In the genomic region with DNA sequence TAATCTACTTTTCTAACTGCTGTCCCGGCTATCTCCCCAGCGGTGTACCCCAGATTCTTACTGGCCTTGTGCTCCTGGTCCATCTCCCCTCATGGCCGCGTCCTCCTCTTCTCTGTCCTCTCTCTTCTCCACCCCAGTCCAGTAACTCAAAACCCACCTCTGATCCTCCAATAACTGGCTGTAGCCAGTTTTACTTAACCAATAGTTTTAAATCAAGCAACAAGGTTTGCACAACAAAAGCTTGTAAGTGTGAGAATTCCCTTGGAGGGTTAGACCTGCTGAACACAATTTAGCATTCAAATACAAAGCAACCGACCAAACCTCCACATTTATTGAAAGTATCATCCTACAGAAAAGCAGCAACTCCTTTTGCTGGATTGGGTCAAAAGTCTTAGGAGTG, we compare ENCODE assay signal across 24 mouse cellular contexts.
"Had no signal": no experiment of that assay in that cellular context is flagged by ENCODE, and none has a peak within 500 bp of the region (broad histone marks: within the 10 kb centered on the region; RNA-seq: fewer than 3 reads in every experiment).

No protein-coding gene starts in this region.

- H3K4me3 ChIP-seq: heart, embryonic 10.5 days; heart, embryonic 12.5 days; hindbrain, embryonic 10.5 days; hindbrain, embryonic 12.5 days; intestine, embryonic 15.5 days; layer of hippocampus, adult 2 months; left cerebral cortex, adult 2 months; limb, embryonic 10.5 days; limb, embryonic 12.5 days; liver, embryonic 13.5 days; liver, embryonic 15.5 days had no signal

- H3K4me1 ChIP-seq: heart, embryonic 10.5 days; heart, embryonic 12.5 days; hindbrain, embryonic 10.5 days; hindbrain, embryonic 12.5 days; intestine, embryonic 15.5 days; limb, embryonic 10.5 days; limb, embryonic 12.5 days; liver, embryonic 13.5 days; liver, embryonic 15.5 days had no signal

- H3K27me3 ChIP-seq: heart, embryonic 12.5 days; hindbrain, embryonic 12.5 days; intestine, embryonic 15.5 days; limb, embryonic 12.5 days; liver, embryonic 13.5 days; liver, embryonic 15.5 days had no signal

- H3K9ac ChIP-seq: heart, embryonic 12.5 days; hindbrain, embryonic 12.5 days; hindbrain, embryonic 14.5 days; intestine, embryonic 15.5 days; limb, embryonic 12.5 days; liver, embryonic 13.5 days; liver, embryonic 15.5 days had no signal

- H3K9me3 ChIP-seq: heart, embryonic 10.5 days; heart, embryonic 12.5 days; hindbrain, embryonic 10.5 days; hindbrain, embryonic 12.5 days; intestine, embryonic 15.5 days; limb, embryonic 10.5 days; limb, embryonic 12.5 days; liver, embryonic 13.5 days; liver, embryonic 15.5 days had no signal

- DNase-seq: gastrocnemius, postnatal 14 days; heart, adult 18-20 months; heart, postnatal 10 days; heart, postnatal 4 days; kidney, adult 18-20 months; kidney, adult 8-10 months; kidney, postnatal 10 days; kidney, postnatal 25 days; kidney, postnatal 4 days; layer of hippocampus, adult 9-11 months; layer of hippocampus, postnatal 36 days; liver; liver, embryonic 13.5 days had no signal

- H3K36me3 ChIP-seq: hindbrain, embryonic 12.5 days; intestine, embryonic 15.5 days; liver, embryonic 13.5 days; liver, embryonic 15.5 days had no signal

- H3K27ac ChIP-seq: heart, embryonic 10.5 days; hindbrain, embryonic 10.5 days; hindbrain, embryonic 12.5 days; hindbrain, embryonic 14.5 days; intestine, embryonic 15.5 days; layer of hippocampus, adult 2 months; left cerebral cortex, adult 2 months; limb, embryonic 10.5 days; limb, embryonic 12.5 days; liver, embryonic 13.5 days; liver, embryonic 15.5 days had no signal
